8 mouse cellular contexts compared by ENCODE assay signal in genomic region chr3:69238141-69238851, GRCm38 (mm10). TPM values are rescaled to one million over a fixed set of nuclear protein-coding genes. Genes with fewer than 3 reads are reported as not detected.
DNase-seq lines count a peak whose midpoint lies in the region; ATAC-seq lines count a peak whose summit lies in the region.
"Had no signal": no experiment of that assay in that cellular context is flagged by ENCODE, and none has a peak within 500 bp of the region (broad histone marks: within the 10 kb centered on the region; RNA-seq: fewer than 3 reads in every experiment).

No protein-coding gene starts in this region.

- no peaks in the 10 kb centered on the region for H3K9me3 ChIP-seq in limb, embryonic 11.5 days (ENCODE audit: control insufficient read depth, low read length)
- H3K9me3 ChIP-seq: limb, embryonic 12.5 days had no signal

- no peaks in the 10 kb centered on the region for H3K4me1 ChIP-seq in limb, embryonic 11.5 days (ENCODE audit: control insufficient read depth, insufficient read depth, low read length)

- WGBS in limb, embryonic 11.5 days, result 49% methylated on average over 12 of the region's 12 CpGs

- H3K4me3 ChIP-seq in limb, embryonic 11.5 days (ENCODE audit: low read depth, low read length), result no peak overlapping the region
- H3K4me3 ChIP-seq: limb, embryonic 12.5 days had no signal

- H3K9ac ChIP-seq in limb, embryonic 11.5 days (ENCODE audit: low read length), result no peak overlapping the region
- H3K9ac ChIP-seq: limb, embryonic 12.5 days had no signal

- H3K36me3 ChIP-seq in limb, embryonic 11.5 days (ENCODE audit: control insufficient read depth, insufficient read depth, low read length), result no peaks in the 10 kb centered on the region
- H3K36me3 ChIP-seq: limb, embryonic 12.5 days had no signal

- no peaks in the 10 kb centered on the region for H3K27me3 ChIP-seq in limb, embryonic 11.5 days (ENCODE audit: control insufficient read depth, insufficient read depth, low read length)
- H3K27me3 ChIP-seq: limb, embryonic 12.5 days had no signal

- no peak overlapping the region for H3K4me2 ChIP-seq in limb, embryonic 11.5 days (ENCODE audit: low read depth, severe bottlenecking)
- H3K4me2 ChIP-seq: limb, embryonic 12.5 days had no signal

- peak; percentile 77 for DNase-seq in testis, postnatal 10 days (ENCODE audit: low spot score)
- no peak for DNase-seq in testis, postnatal 14 days (ENCODE audit: low spot score)
- DNase-seq in adrenal gland, postnatal 14 days, result peak; percentile 69
- DNase-seq in embryo, embryonic 9.5 days (ENCODE audit: extremely low spot score), result peak; percentile 36
- DNase-seq in induced T-regulatory cell, adult 2 months (ENCODE audit: low read depth), result peak; percentile 84
- peak; percentile 72 for DNase-seq in limb, embryonic 11.5 days (ENCODE audit: low spot score)
- DNase-seq in right cerebral cortex, adult 18-20 months, result peak; percentile 39

- no peak for ATAC-seq in limb, embryonic 11.5 days (ENCODE audit: insufficient number of reproducible peaks, low FRiP score, low TSS enrichment, low read depth)

- no peak overlapping the region for H3K27ac ChIP-seq in limb, embryonic 11.5 days (replicated peaks; ENCODE audit: low read depth, low read length)
- H3K27ac ChIP-seq: limb, embryonic 12.5 days had no signal

RNA-seq across cellular contexts. Expression of gene Arl14, which starts 16.1 kb away (rescaled TPM):
- total RNA-seq in adrenal gland, postnatal 14 days (2021), result not detected in 2 replicates
- not detected in 2 replicates for polyA plus RNA-seq in limb, embryonic 11.5 days (2014; fragmentation: Nextera tagmentation; extraction: Ambion mirVana)
- polyA plus RNA-seq: limb, embryonic 12.5 days had no signal
